Mouse (Mus musculus) bone marrow, adult 2 months (tissue): Measurements from ENCODE around the gene Dnm2. TPM values are rescaled to one million over a fixed set of nuclear protein-coding genes. Genes with fewer than 3 reads are reported as not detected.
A peak's percentile ranks its signal among the peaks of the same experiment; 100 is the strongest.
"Not testable (repeated sequence)": the region's sequence is repeated elsewhere in the genome, so short reads cannot be mapped to it uniquely, and the experiment has no call there.

Source experiments
- H3K27ac ChIP-seq: fragments of 200-500 bp; 2 replicates; pipeline ENCODE4 v1.5.1; 2012; ENCODE audit warnings: low read depth, mild to moderate bottlenecking, control low read depth, inconsistent platforms, low read length; ENCODE audit not compliant: control insufficient read depth, poor library complexity, insufficient read depth
- H3K4me1 ChIP-seq: fragments of 200-500 bp; 2 replicates; pipeline ENCODE4 v1.6.1; 2011; ENCODE audit warnings: low read length; ENCODE audit not compliant: control insufficient read depth, insufficient read depth
- H3K4me3 ChIP-seq: fragments of 200-500 bp; replicated peaks from 2 replicates; pipeline ENCODE3; 2011; ENCODE audit warnings: mild to moderate bottlenecking, low read depth, low read length, control low read depth; ENCODE audit not compliant: control insufficient read depth
- CTCF ChIP-seq: fragments of 200-500 bp; IDR thresholded peaks from 2 replicates; pipeline ENCODE4 v1.5.1; 2011; ENCODE audit warnings: low read length, control low read depth; ENCODE audit not compliant: control insufficient read depth, insufficient read depth
- POLR2A ChIP-seq: fragments of 200-500 bp; IDR thresholded peaks from 2 replicates; pipeline ENCODE4 v1.6.1; 2011; ENCODE audit warnings: low read depth, mild to moderate bottlenecking, control low read depth, low read length, borderline replicate concordance; ENCODE audit not compliant: control insufficient read depth
- WGBS: fragments of 180-500 bp; shearing (Covaris S2); methylation state at CpG from one replicate; pipeline ENCODE4 v1.1.7; 2018; 5-methylcytosine and 5-hydroxymethylcytosine counted together
- polyA plus RNA-seq: library from polyadenylated mRNA; stranded (reverse); fragments of >200 nt; gene quantifications from 2 replicates; pipeline ENCODE4 v1.2.4, GENCODE M21; 2011; ENCODE audit warnings: low replicate concordance; ENCODE audit not compliant: missing spikeins, insufficient read depth, insufficient read length

Dnm2 gene
- polyA plus RNA-seq, 1 experiment: 130 TPM

DNA sequence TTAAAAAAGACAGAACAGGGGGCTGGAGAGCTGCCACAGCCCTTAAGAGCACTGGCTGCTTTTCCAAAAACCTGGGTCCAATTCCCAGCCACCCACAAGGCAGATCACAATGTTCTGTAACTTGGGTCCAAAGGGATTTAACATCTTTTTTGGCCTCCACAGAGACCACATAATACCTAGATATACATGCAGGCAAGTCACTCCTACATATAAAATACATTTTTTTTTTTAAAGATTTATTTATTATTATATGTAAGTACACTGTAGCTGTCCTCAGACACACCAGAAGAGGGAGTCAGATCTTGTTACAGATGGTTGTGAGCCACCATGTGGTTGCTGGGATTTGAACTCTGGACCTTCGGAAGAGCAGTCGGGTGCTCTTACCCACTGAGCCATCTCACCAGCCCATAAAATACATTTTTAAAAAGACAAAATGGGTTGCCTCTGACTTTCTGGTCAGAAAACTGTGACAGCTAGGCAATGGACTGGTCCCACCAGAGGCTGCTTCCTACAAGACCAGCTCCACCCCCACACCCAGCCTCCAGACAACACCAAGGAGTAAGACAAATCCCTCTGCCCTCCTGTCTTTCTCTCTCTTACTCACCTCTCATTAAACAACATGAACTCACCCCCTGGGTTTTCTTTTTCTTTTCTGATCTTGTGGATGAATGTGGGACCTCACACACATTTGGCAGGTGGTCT is 102.5 kb downstream of the Dnm2 start:
- no peak for TF ChIP-seq POLR2A
- no peak for TF ChIP-seq CTCF
- Histone ChIP-seq H3K27ac (peak overlapping the region; percentile 61), H3K4me3 (peak overlapping the region; percentile 37), H3K4me1 (peaks cover 1% of the 10 kb centered on the region; the same call in 1 of the 2 replicates)
- WGBS: 76% methylated on average over 2 of the region's 2 CpGs

DNA sequence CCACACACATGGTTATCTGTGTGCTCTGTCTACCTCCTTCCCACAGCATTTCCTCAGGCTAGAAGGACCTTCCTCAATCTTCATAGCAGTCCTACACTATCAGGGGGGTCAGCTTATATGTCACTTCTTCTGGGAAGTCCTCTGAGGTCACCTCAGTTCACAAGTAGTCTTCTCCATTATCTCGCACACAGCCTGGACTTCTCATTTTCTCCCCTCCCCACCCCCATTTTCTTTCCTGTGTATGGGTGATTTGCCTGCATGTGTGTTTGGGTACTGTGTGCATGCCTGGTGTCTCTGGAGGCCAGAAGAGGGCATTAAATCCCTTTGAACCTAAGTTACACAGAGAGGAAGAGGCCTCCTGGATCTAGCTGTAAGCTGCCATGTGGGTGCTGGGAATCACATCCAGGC is 103.2 kb downstream of the Dnm2 start:
- peaks cover 1% of the 10 kb centered on the region; the same call in 1 of the 2 replicates for H3K4me1 ChIP-seq
- H3K27ac ChIP-seq: peak overlapping the region; percentile 61
- WGBS: 4% methylated on average over 1 of the region's 1 CpGs
- H3K4me3 ChIP-seq: peak overlapping the region; percentile 37
- no peak for TF ChIP-seq CTCF
- no peak for TF ChIP-seq POLR2A

DNA sequence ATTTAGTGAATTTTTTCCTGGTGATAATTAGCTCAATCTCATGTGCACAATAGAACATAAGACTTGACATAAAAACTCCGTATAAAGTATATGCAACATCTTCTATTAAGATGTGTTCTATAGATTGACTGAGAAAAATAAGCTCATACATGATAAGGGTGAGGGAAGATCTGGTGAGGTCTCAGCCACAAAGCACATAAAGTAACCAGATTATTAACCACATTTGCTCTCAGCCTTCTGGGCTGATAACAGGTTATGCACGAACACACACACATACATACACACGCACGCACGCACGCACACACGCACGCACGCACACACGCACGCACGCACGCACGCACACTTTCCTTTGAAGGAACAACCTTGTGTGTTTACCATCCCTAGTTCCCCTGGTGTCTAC is 111.8 kb downstream of the Dnm2 start:
- H3K4me3 ChIP-seq: no peak overlapping the region
- TF ChIP-seq POLR2A: no peak
- TF ChIP-seq CTCF: no peak
- H3K4me1 ChIP-seq: no peaks in the 10 kb centered on the region
- 70% methylated on average over 14 of the region's 14 CpGs for WGBS
- no peak overlapping the region for H3K27ac ChIP-seq

DNA sequence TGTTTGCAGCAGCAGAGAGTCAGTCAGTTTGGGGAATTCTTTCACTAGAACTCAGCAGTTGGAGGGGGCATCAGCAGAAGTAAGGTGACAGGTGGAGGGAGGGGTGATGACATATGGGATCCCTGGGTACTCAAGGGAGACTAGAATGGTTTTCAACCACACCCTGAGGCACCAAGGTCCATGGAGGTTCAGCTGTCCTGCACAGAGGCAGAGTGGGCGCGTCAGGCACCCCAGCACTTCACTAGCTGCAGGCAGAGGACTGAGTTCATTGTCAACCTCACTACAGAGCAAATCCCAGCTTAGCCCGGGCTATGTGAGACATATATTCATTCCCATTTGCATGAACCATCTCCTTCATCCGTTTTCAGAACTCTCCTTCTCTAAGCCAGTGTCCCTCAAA is 112.3 kb downstream of the Dnm2 start:
- H3K27ac ChIP-seq: no peak overlapping the region
- 69% methylated on average over 4 of the region's 4 CpGs for WGBS
- no peak for TF ChIP-seq CTCF
- no peak for TF ChIP-seq POLR2A
- H3K4me3 ChIP-seq: no peak overlapping the region
- H3K4me1 ChIP-seq: no peaks in the 10 kb centered on the region

DNA sequence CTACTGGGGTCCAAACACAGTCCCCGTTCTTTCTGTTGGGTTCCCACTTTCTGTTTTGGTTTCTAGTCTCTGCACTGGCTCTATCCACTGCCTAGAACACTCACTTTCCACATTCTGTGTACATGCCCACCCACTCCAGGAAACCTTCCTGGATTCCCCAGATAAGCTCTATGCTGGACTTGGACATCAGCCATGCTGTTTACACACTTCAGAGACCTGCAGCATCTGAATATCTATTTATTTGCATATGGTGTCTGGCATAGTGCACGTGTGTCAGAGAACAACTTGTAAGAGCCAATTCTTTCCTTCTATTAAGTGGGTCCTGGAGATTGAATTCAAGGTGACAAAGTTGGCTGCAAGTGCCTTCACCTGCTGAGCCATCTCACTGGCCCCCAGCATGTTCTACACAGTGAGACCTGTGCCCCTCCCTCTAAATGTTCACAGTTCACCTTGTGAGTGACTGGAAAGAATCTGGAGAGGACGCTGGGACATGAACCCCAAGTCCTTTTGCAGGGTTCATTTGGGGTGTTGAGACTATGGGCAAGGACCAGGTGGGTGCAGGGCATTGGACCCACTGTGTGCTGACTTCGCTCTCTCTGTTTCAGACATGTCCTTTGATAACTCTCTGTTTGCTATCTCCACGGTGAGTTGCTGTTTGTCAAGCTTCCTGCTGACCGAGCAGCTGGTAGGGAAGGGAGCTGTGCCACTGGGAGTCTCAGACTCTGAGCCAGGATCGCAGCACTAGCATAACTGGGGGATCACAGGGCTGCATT is 115.5 kb downstream of the Dnm2 start:
- 53% methylated on average over 7 of the region's 7 CpGs for WGBS
- TF ChIP-seq POLR2A (no peak), CTCF (no peak)
- Histone ChIP-seq H3K4me3 (no peak overlapping the region), H3K27ac (no peak overlapping the region), H3K4me1 (no peaks in the 10 kb centered on the region)

DNA sequence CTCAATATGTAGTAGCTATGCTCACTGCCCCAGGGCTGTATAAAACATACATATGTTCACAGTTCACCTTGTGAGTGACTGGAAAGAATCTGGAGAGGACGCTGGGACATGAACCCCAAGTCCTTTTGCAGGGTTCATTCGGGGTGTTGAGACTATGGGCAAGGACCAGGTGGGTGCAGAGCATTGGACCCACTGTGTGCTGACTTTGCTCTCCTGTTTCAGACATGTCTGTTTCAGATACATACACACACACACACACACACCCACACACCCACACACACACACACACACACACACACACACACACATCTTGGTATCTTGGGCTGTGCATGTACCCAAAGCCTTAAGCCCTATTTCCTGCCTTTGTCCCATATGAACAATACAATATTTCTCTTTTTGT is 117.3 kb downstream of the Dnm2 start:
- not testable (repeated sequence) for H3K27ac ChIP-seq, H3K4me3 ChIP-seq, H3K4me1 ChIP-seq
- 88% methylated on average over 2 of the region's 2 CpGs for WGBS

DNA sequence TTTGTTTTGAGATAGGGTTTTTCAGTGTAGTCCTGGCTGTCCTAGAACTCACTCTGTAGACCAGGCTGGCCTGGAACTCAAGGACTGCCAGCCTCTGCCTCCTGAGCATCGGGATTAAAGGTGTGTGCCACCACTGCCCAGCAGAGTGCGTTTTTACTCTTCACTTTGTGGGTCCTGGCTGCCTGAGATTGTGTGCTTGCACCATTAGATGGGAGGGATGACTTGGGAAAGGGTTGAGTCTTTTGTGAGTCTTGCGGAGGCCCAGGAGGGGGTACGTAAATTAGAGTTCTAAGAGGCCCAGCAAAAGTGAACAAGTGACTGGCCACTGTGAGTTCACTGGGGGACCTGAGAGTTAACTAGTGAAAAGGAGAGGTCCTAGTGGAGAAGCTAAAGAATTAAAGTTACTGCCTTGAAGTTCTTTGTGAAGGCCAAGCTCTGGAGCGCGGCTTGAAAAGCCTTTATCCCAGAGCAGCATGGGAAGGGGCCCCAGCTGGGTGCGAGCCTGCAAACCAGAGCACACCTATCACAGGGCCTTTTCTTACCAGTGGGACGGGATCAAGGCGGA is 120.7 kb downstream of the Dnm2 start:
- TF ChIP-seq CTCF (no peak), POLR2A (no peak)

DNA sequence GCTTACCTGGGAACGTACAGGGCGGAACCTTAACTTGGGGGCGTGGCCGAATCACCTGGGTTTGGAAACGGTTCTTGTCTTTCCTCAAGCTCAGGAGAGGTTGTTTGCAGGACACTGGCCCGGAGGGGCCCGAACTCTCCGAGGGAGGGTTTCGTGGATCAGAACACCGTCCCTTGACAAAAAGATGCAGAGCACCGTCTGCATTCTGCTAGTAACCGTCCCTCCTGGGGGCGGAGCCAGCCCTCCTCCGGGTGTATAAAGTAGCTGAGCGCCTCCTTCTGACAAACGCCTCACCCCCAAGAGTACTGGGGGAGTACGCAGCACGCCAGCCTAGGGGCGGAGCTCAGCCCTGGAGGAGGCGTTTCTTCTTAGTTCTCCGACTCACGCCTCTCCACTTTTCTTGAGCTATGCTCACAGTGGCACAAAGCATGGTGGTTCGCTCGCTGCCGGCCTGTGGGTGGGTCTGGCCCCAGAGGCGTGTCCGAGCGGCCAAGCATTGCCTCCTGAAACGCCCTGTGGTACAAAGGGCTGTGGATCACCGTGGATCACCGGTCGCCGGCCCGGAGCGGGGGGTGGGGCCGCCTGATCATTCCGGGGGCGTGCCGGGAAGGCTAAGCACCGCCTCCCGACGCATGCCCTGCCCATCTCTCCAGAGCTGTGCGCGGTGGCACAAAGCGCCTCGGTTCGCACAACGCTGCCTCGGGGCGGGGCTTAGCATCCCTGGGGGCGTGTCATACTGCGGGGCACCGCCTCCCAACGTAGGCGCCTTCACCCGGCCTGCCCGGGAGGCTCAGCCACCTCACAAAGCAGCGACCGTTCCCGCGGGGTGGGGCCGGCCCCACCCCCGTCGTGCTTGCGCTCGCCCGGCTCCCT is 121.4 kb downstream of the Dnm2 start:
- WGBS: under 1% methylated on average over 67 of the region's 67 CpGs
- Histone ChIP-seq H3K4me3 (peak overlapping the region; percentile 96), H3K27ac (peak overlapping the region; percentile 84), H3K4me1 (no peaks in the 10 kb centered on the region)
- TF ChIP-seq POLR2A (peak; percentile 22; the same call in 1 of the 2 replicates), CTCF (peak; percentile 59; the same call in 1 of the 2 replicates)

More for the DNA sequence above, 120.7 kb downstream of the Dnm2 start:
- WGBS: 24% methylated on average over 9 of the region's 9 CpGs
- Histone ChIP-seq H3K4me3 (peak overlapping the region; percentile 96), H3K27ac (no peak overlapping the region; the same call in 1 of the 2 replicates), H3K4me1 (no peaks in the 10 kb centered on the region)
